Mouse (Mus musculus) forebrain, embryonic 14.5 days (tissue): ENCODE results near the gene Fam71e2. TPM values are rescaled to one million over a fixed set of nuclear protein-coding genes. Genes with fewer than 3 reads are reported as not detected.
A peak's percentile ranks its signal among the peaks of the same experiment; 100 is the strongest.
"Not testable (repeated sequence)": the region's sequence is repeated elsewhere in the genome, so short reads cannot be mapped to it uniquely, and the experiment has no call there.

Source experiments
- ATAC-seq: fragments of 200-750 bp; cut with Nextera tagmentation; 2 replicates; pipeline ENCODE4 v1.8.0; 2017; ENCODE audit warnings: mild to moderate bottlenecking, moderate library complexity
- DNase-seq: peaks from one replicate; pipeline ENCODE4 v3.0.0-alpha.2; 2015; ENCODE audit warnings: low spot score
- H3K27ac ChIP-seq: fragments of 300-500 bp; sonication (generic); 2 replicates; pipeline ENCODE4 v1.5.1; 2014; ENCODE audit warnings: low read depth, mild to moderate bottlenecking, control low read depth, low read length, moderate library complexity
- H3K27me3 ChIP-seq: fragments of 300-500 bp; sonication (generic); replicated peaks from 2 replicates; pipeline ENCODE4 v1.6.1; 2014; ENCODE audit warnings: low read length, control low read depth, mixed read lengths; ENCODE audit not compliant: control insufficient read depth, insufficient read depth
- H3K36me3 ChIP-seq: fragments of 300-500 bp; sonication (generic); 2 replicates; pipeline ENCODE4 v1.6.1; 2014; ENCODE audit warnings: low read length, control low read depth; ENCODE audit not compliant: control insufficient read depth, insufficient read depth
- H3K4me1 ChIP-seq: fragments of 300-500 bp; sonication (generic); 2 replicates; pipeline ENCODE4 v1.6.1; 2014; ENCODE audit warnings: antibody characterized with exemption, low read length, control low read depth; ENCODE audit not compliant: control insufficient read depth, insufficient read depth
- H3K4me2 ChIP-seq: fragments of 300-500 bp; sonication (generic); 2 replicates; pipeline ENCODE4 v1.6.1; 2014; ENCODE audit warnings: mild to moderate bottlenecking, control low read depth, low read length
- H3K4me3 ChIP-seq: fragments of 300-500 bp; sonication (generic); 2 replicates; pipeline ENCODE4 v1.5.1; 2014; ENCODE audit warnings: low read depth, low read length, control low read depth
- H3K9ac ChIP-seq: fragments of 300-500 bp; sonication (generic); 2 replicates; pipeline ENCODE4 v1.6.1; 2014; ENCODE audit warnings: mild to moderate bottlenecking, low read length, control low read depth, moderate library complexity
- H3K9me3 ChIP-seq: fragments of 300-500 bp; sonication (generic); replicated peaks from 2 replicates; pipeline ENCODE4 v1.6.1; 2016; ENCODE audit warnings: low read length, control low read depth, mixed read lengths; ENCODE audit not compliant: control insufficient read depth
- WGBS: fragments of 180-500 bp; shearing (Covaris S2); extraction: QIAGEN DNeasy Blood & Tissue Kit; methylation state at CpG from one replicate; pipeline ENCODE4 v1.1.7; 2014; 5-methylcytosine and 5-hydroxymethylcytosine counted together
- polyA plus RNA-seq: library from polyadenylated mRNA; unstranded; fragments of >200 nt; fragmentation: Nextera tagmentation; extraction: Ambion mirVana; gene quantifications from 2 replicates; pipeline ENCODE4 v1.2.1, GENCODE M21; 2014

Gene Fam71e2
- polyA plus RNA-seq, 1 experiment from 2014 or later, result not detected

- Histone ChIP-seq H3K9ac (no peak overlapping the region), H3K4me1 (0 out of 2 replicates have a peak, but pooled peaks cover 4% of the 10 kb centered on the region), H3K4me3 (no peak overlapping the region), H3K27me3 (no peaks in the 10 kb centered on the region), H3K27ac (no peak overlapping the region), H3K4me2 (no peak overlapping the region), H3K36me3 (peaks cover 45% of the 10 kb centered on the region), H3K9me3 (no peaks in the 10 kb centered on the region)
- DNase-seq (peak; percentile 77), ATAC-seq (no peak)
- WGBS, result 71% methylated on average over 7 of the region's 7 CpGs
Observed at GRCm38 (mm10) chr7:4795767-4796433, 24.8 kb upstream of the Fam71e2 start.

DNA sequence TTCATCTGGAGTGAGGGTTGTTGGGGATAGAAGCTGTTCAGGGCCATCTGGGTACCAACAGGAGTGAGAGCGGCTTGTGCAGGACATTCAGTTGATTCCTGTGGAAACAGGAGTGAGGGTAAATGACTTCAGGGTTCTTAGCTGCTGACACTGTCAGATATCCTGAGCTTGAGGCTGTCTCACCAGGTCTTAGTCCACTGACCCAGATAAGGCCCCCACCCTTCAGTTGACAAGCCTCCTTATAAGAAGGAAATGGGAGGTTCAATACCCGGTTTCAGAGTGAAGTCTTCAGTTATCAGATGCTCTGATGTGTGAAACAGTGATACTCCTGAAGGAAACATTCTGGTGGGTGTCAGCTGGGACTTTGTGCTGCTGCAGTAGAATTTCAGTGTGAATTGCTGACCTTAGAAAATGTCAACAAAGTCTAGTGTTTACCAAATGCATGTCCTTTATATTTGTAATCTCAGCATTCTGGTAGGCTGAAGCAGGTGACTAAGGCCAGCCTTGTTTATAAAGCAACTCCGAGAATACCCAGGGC, 23.6 kb upstream of the Fam71e2 start:
- no peak overlapping the region for H3K4me2 ChIP-seq
- 89% methylated on average over 3 of the region's 3 CpGs for WGBS
- H3K9ac ChIP-seq, result no peak overlapping the region
- no peaks in the 10 kb centered on the region for H3K9me3 ChIP-seq
- no peak overlapping the region for H3K27ac ChIP-seq
- DNase-seq (no peak), ATAC-seq (no peak)
- 0 out of 2 replicates have a peak, but pooled peaks cover 4% of the 10 kb centered on the region for H3K4me1 ChIP-seq
- 0 out of 2 replicates have a peak, but pooled peaks cover 4% of the 10 kb centered on the region for H3K27me3 ChIP-seq
- no peak overlapping the region for H3K4me3 ChIP-seq
- H3K36me3 ChIP-seq, result peaks cover 45% of the 10 kb centered on the region

DNA sequence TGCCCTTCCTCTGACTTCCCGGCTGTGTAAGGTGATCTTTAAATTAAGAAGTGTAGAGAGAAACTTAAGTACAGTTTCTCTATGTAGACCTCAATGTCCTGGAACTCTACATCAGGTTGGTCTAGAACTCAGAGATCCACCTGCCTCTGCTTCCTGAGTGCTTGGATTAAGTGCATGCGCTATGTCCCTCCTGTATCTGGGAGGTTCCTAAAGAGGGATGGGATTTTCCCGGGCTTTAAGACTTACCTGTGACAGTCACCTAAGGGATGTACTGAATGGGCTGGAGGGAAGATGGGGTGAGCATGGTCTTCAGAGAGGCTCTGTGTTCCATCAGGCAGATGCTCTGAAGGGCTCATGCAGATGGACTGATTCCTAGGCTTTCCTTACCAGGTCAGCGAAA, 22.6 kb upstream of the Fam71e2 start:
- no peak for ATAC-seq
- H3K36me3 ChIP-seq, result peaks cover 45% of the 10 kb centered on the region
- 43% methylated on average over 4 of the region's 4 CpGs for WGBS
- H3K9ac ChIP-seq, result peak overlapping the region; percentile 87
- H3K27me3 ChIP-seq, result 0 out of 2 replicates have a peak, but pooled peaks cover 4% of the 10 kb centered on the region
- no peak for DNase-seq
- H3K9me3 ChIP-seq, result no peaks in the 10 kb centered on the region
- H3K27ac ChIP-seq, result no peak overlapping the region
- peak overlapping the region; percentile 80 for H3K4me2 ChIP-seq
- H3K4me3 ChIP-seq, result peak overlapping the region; percentile 63
- 0 out of 2 replicates have a peak, but pooled peaks cover 4% of the 10 kb centered on the region for H3K4me1 ChIP-seq

GRCm38 (mm10) chr7:4793248-4793647, 22.1 kb upstream of the Fam71e2 start:
- not testable (repeated sequence) for DNase-seq, H3K4me1 ChIP-seq, ATAC-seq, H3K9me3 ChIP-seq, H3K27me3 ChIP-seq
- H3K36me3 ChIP-seq, result peaks cover 42% of the 10 kb centered on the region
- H3K9ac ChIP-seq, result peak overlapping the region; percentile 87
- peak overlapping the region; percentile 80 for H3K4me2 ChIP-seq
- WGBS, result under 1% methylated on average over 31 of the region's 31 CpGs
- H3K27ac ChIP-seq, result peak overlapping the region; percentile 80
- peak overlapping the region; percentile 63 for H3K4me3 ChIP-seq

DNA sequence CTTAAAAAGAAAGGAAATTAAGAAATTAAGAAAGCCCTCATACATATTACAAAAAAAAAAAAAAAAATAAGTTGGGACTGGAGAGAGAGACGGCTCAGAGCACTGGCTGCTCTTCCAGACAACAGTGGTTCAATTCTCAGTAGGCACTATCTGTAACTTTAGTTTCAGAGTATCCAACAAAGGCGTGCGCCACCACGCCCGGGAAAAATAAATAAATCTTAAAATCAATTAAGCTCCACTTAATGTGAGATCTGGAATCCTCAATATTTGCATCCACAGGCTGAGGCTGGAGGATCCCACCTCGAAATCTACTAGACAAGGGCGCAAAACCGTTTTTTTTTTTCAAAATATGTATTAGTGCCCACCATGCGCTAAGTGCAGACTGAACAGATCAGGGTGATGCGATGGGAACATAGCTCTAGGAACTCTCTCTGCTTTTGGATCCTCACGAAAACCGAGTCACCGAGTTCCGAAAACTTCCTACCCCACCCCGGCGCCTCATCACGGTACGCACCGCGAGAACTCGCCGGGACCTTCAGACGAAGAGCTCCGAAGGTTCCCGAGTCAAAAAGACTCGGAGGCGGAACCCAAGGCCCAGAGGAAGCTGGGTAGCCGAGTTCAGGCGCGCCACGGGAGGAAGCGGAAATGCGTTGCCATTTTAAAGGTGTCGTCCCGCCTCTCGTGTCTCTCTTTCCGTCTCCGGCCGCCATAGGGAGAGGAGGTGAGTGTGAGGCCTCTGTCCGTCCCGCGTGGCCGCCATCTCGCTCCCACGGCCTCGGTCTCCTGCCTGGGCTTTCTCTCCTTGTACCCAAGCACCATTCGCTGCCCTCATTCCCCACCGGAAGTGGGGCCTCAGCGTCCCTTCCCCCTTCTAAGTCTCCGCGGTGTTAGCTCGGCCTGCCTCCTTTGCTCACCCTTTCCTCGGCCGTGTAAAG, 21.4 kb upstream of the Fam71e2 start, which contains the start of gene Rpl28:
Gene Rpl28, plus strand, starts transcription at position 597 of the 935 bp plus-strand sequence.
- Histone ChIP-seq H3K27ac (peak within 1 kb of the TSS; percentile 80), H3K27me3 (0 out of 2 replicates have a peak, but pooled peaks cover 4% of the 10 kb centered on the region), H3K9me3 (no peaks in the 10 kb centered on the region), H3K4me3 (peak within 1 kb of the TSS; percentile 63), H3K36me3 (peaks cover 35% of the 10 kb centered on the region), H3K4me1 (0 out of 2 replicates have a peak, but pooled peaks cover 4% of the 10 kb centered on the region), H3K9ac (peak within 1 kb of the TSS; percentile 87), H3K4me2 (peak within 1 kb of the TSS; percentile 80)
- ATAC-seq, result peak; percentile 92
- WGBS, result 2% methylated on average over 54 of the region's 54 CpGs
- peak; percentile 99 for DNase-seq

DNA sequence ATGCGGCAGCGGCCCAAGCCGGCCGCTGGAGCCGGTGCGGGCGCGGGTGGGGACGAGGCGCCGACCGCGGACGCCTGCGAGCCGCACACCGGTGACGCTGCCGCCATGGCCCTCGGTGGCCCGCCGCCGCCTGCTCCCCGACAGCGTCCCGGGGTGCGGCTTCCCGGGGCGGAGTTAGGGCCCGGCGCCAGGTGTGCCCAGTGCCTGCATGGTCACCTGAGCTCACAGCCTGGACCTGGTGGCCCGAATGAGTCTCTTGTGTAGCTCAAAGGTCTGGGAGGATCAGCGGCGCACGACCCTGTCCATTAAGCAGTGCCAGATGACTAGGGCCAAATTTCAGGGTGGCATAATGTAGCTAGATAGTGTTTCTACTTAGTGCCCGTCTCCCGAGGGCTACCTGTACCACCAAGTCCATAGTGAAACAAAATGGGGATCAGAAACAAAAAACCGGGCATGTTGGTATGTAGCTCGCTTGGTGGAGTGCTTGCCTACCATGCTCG, 18.4 kb upstream of the Fam71e2 start, which contains the start of gene Tmem238:
Gene Tmem238, minus strand, starts transcription at position 221 of the 500 bp plus-strand sequence.
- 0 out of 2 replicates have a peak within 1 kb of the TSS, but pooled peaks have one; percentile 5 for H3K27ac ChIP-seq
- peak within 1 kb of the TSS; percentile 92 for H3K4me2 ChIP-seq
- ATAC-seq, result peak; percentile 2; the same call in 1 of the 2 replicates
- peak within 1 kb of the TSS; percentile 79 for H3K9ac ChIP-seq
- no peak for DNase-seq
- peaks cover 9% of the 10 kb centered on the region for H3K36me3 ChIP-seq
- H3K27me3 ChIP-seq, result 0 out of 2 replicates have a peak, but pooled peaks cover 4% of the 10 kb centered on the region
- 0 out of 2 replicates have a peak, but pooled peaks cover 4% of the 10 kb centered on the region for H3K4me1 ChIP-seq
- WGBS, result 8% methylated on average over 40 of the region's 40 CpGs
- H3K4me3 ChIP-seq, result peak within 1 kb of the TSS; percentile 54
- no peaks in the 10 kb centered on the region for H3K9me3 ChIP-seq

GRCm38 (mm10) chr7:4788499-4789435, 17.7 kb upstream of the Fam71e2 start:
- 2% methylated on average over 60 of the region's 64 CpGs for WGBS
- 0 out of 2 replicates have a peak overlapping the region, but pooled peaks have one; percentile 5 for H3K27ac ChIP-seq
- DNase-seq (peak; percentile 57), ATAC-seq (peak; percentile 47)
- H3K27me3 ChIP-seq, result 0 out of 2 replicates have a peak, but pooled peaks cover 4% of the 10 kb centered on the region
- peaks cover 2% of the 10 kb centered on the region; the same call in 1 of the 2 replicates for H3K36me3 ChIP-seq
- 0 out of 2 replicates have a peak, but pooled peaks cover 3% of the 10 kb centered on the region for H3K4me1 ChIP-seq
- peak overlapping the region; percentile 92 for H3K4me2 ChIP-seq
- H3K9ac ChIP-seq, result peak overlapping the region; percentile 79
- H3K9me3 ChIP-seq, result no peaks in the 10 kb centered on the region
- peak overlapping the region; percentile 54 for H3K4me3 ChIP-seq
